Mouse (Mus musculus): ENCODE measurements around the gene Ubac2.

Ubac2 gene

GRCm38 (mm10) chr14:121893747-121894146, 15.3 kb downstream of the Ubac2 start:
- ATAC-seq (ENCODE audit: insufficient number of reproducible peaks, low FRiP score, low TSS enrichment), result no peak

GRCm38 (mm10) chr14:121894511-121895135, 16.2 kb downstream of the Ubac2 start:
- ATAC-seq (ENCODE audit: insufficient number of reproducible peaks, low FRiP score, low TSS enrichment), result no peak

- no peak for ATAC-seq (ENCODE audit: insufficient number of reproducible peaks, low FRiP score, low TSS enrichment)
Observed at GRCm38 (mm10) chr14:121895316-121895715, 16.9 kb downstream of the Ubac2 start.

DNA sequence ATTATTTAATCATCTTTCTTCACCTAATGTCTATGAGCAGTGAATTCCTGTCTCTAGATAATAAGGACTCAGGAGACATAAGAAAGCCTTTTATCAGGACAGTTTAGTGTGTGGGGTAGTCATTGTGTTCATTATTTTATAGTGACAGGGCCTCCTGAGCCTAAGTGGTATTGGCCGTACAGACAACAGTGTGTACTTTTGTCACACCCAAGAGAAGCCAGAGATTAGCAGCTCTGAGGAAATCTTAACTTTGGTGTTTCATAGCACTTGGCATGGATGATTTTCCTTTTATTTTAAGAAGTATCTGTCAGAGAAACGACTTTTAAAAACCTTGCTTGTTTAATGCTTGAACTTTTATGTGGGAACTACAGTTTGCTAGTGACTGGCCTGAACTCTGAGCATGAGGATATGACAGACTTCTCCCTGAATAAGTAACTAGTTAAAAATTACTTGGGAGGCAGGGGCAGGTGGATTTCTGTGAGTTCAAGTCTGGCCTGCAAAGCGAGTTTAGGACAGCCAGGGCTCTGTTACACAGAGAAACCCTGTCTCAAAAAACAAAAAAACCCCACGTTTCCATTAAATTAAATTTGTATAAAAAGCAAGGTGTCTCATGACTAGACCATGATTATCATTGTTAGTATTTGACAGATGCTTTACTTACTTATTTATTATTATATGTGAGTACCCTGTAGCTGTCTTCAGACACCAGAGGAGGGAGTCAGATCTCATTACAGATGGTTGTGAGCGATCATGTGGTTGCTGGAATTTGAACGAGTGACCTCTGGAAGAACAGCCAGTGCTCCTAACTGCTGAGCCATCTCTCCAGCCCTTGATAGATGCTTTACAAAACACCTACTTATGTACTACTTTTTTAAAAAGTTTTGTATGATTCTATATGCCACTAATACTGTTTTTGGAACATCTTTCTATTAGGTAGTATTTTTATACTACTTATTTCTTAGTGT, 18.0 kb downstream of the Ubac2 start:
- no peak for ATAC-seq (ENCODE audit: insufficient number of reproducible peaks, low FRiP score, low TSS enrichment)

- no peak for ATAC-seq (ENCODE audit: insufficient number of reproducible peaks, low FRiP score, low TSS enrichment)
Observed at GRCm38 (mm10) chr14:121897773-121898172, 19.4 kb downstream of the Ubac2 start.

GRCm38 (mm10) chr14:121898509-121898908, 20.1 kb downstream of the Ubac2 start:
- ATAC-seq (ENCODE audit: insufficient number of reproducible peaks, low FRiP score, low TSS enrichment), result no peak

- ATAC-seq (ENCODE audit: insufficient number of reproducible peaks, low FRiP score, low TSS enrichment), result no peak
Observed at GRCm38 (mm10) chr14:121899071-121899470, 20.7 kb downstream of the Ubac2 start.

GRCm38 (mm10) chr14:121901511-121901910, 23.1 kb downstream of the Ubac2 start:
- ATAC-seq (ENCODE audit: insufficient number of reproducible peaks, low FRiP score, low TSS enrichment), result no peak

- no peak for ATAC-seq (ENCODE audit: insufficient number of reproducible peaks, low FRiP score, low TSS enrichment)
Observed at GRCm38 (mm10) chr14:121903381-121903876, 25.0 kb downstream of the Ubac2 start.

- ATAC-seq (ENCODE audit: insufficient number of reproducible peaks, low FRiP score, low TSS enrichment), result no peak
Observed at GRCm38 (mm10) chr14:121904754-121905153, 26.3 kb downstream of the Ubac2 start.

GRCm38 (mm10) chr14:121906341-121906991, 28.0 kb downstream of the Ubac2 start:
- no peak for ATAC-seq (ENCODE audit: insufficient number of reproducible peaks, low FRiP score, low TSS enrichment)

- ATAC-seq (ENCODE audit: insufficient number of reproducible peaks, low FRiP score, low TSS enrichment), result no peak
Observed at GRCm38 (mm10) chr14:121906992-121907681, 28.7 kb downstream of the Ubac2 start.

DNA sequence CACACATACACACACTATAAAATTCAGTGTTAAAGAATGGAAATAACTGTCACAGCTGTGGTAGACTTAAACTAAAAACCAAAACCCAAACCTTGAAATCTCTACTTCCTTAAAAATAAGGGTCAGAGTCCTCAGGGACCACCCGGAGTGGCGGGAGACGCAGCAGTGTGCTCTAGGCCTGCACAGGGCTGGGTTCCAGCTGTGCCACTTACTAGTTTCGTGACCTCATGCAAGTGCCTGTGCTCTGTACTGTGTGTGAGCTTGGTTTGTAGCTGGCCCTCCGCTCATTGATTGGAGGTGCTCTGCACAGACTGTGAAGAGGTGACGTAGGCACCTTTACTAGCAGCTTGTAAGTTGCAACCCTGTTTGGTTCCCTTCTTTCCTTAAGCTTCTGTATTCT, 31.4 kb downstream of the Ubac2 start:
- ATAC-seq (ENCODE audit: insufficient number of reproducible peaks, low FRiP score, low TSS enrichment), result no peak

DNA sequence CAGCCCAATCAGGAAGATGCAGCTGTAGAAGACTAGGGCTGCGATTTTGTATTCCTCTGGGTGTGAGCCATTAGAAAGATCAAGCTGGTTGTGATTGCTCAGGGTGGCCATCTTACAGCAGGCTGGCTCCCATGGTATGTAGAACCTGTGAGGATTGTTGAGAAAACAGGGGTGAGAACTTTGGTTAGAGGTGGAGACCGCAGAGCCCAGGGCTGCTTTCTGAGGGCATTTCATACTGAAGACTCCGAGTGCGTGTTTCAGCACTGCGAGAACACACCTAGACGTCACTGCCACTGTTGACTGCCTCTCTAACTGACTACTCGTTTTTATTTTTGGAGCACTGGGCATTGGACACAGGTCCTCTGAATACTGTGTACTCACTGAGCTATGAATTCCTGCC, 34.1 kb downstream of the Ubac2 start:
- no peak for ATAC-seq (ENCODE audit: insufficient number of reproducible peaks, low FRiP score, low TSS enrichment)

GRCm38 (mm10) chr14:121915143-121915542, 36.7 kb downstream of the Ubac2 start:
- no peak for ATAC-seq (ENCODE audit: insufficient number of reproducible peaks, low FRiP score, low TSS enrichment)

- no peak for ATAC-seq (ENCODE audit: insufficient number of reproducible peaks, low FRiP score, low TSS enrichment)
Observed at GRCm38 (mm10) chr14:121915621-121916020, 37.2 kb downstream of the Ubac2 start, which contains the start of gene Gpr18. Gene Gpr18, minus strand, starts transcription at chr14:121915781.

GRCm38 (mm10) chr14:121916311-121917094, 38.1 kb downstream of the Ubac2 start:
- no peak for ATAC-seq (ENCODE audit: insufficient number of reproducible peaks, low FRiP score, low TSS enrichment)

GRCm38 (mm10) chr14:121918266-121918665, 39.8 kb downstream of the Ubac2 start:
- no peak for ATAC-seq (ENCODE audit: insufficient number of reproducible peaks, low FRiP score, low TSS enrichment)

- ATAC-seq (ENCODE audit: insufficient number of reproducible peaks, low FRiP score, low TSS enrichment), result no peak
Observed at GRCm38 (mm10) chr14:121919752-121920151, 41.3 kb downstream of the Ubac2 start.
